Mouse (Mus musculus) kidney, adult 2 months (tissue): ENCODE data around the gene Pttg1. TPM values are rescaled to one million over a fixed set of nuclear protein-coding genes. Genes with fewer than 3 reads are reported as not detected.

ENCODE experiments used
- DNase-seq: peaks from one replicate; pipeline ENCODE4 v3.0.0; 2021
- H3K27ac ChIP-seq: fragments of 200-500 bp; 2 replicates; pipeline ENCODE4 v1.5.1; 2012; ENCODE audit warnings: low read depth, low read length, control low read depth, inconsistent platforms; ENCODE audit not compliant: insufficient read depth
- H3K27me3 ChIP-seq: fragments of 200-500 bp; replicated peaks from 2 replicates; pipeline ENCODE4 v1.6.1; 2012; ENCODE audit warnings: mild to moderate bottlenecking, moderate library complexity, low read length, inconsistent platforms; ENCODE audit not compliant: control insufficient read depth, insufficient read depth
- H3K36me3 ChIP-seq: fragments of 200-500 bp; 2 replicates; pipeline ENCODE4 v1.6.1; 2012; ENCODE audit warnings: mild to moderate bottlenecking, moderate library complexity, low read length, inconsistent platforms; ENCODE audit not compliant: control insufficient read depth, insufficient read depth
- H3K4me1 ChIP-seq: fragments of 200-500 bp; 2 replicates; pipeline ENCODE4 v1.6.1; 2011; ENCODE audit warnings: low read length; ENCODE audit not compliant: control insufficient read depth, insufficient read depth
- H3K4me3 ChIP-seq: fragments of 200-500 bp; 2 replicates; pipeline ENCODE4 v1.5.1; 2011; ENCODE audit warnings: mild to moderate bottlenecking, low read depth, low read length, control low read depth; ENCODE audit not compliant: insufficient read depth
- CTCF ChIP-seq: fragments of 200-500 bp; conservative IDR thresholded peaks from 2 replicates; pipeline ENCODE4 v1.5.1; 2011; ENCODE audit warnings: low read depth, mild to moderate bottlenecking, control low read depth, low read length, moderate library complexity, mixed read lengths; ENCODE audit not compliant: insufficient read depth, insufficient read length
- POLR2A ChIP-seq: fragments of 200-500 bp; IDR thresholded peaks from one replicate; pipeline ENCODE4 v1.6.1; 2011; ENCODE audit warnings: low read depth, low read length, control low read depth
- WGBS: fragments of 180-500 bp; shearing (Covaris S2); methylation state at CpG from one replicate; pipeline ENCODE4 v1.1.7; 2018; 5-methylcytosine and 5-hydroxymethylcytosine counted together
- polyA plus RNA-seq: library from polyadenylated mRNA; depleted of rRNA; stranded (reverse); fragments of >200 nt; gene quantifications from 2 replicates; pipeline ENCODE4 v1.2.3, GENCODE M21; 2012

Pttg1 gene
- polyA plus RNA-seq, 1 experiment = 45.4 TPM

- 6% methylated on average over 8 of the region's 8 CpGs for WGBS
- H3K4me3 ChIP-seq = peak overlapping the region; percentile 13; the same call in 1 of the 2 replicates
- H3K36me3 ChIP-seq = no peaks in the 10 kb centered on the region
- no peaks in the 10 kb centered on the region for H3K27me3 ChIP-seq
- H3K27ac ChIP-seq = no peak overlapping the region
- H3K4me1 ChIP-seq = no peaks in the 10 kb centered on the region; the same call in 1 of the 2 replicates
- no peak for DNase-seq
- TF ChIP-seq POLR2A (no peak), CTCF (no peak)
These were observed 40.3 kb downstream of the Pttg1 start for GRCm38 (mm10) chr11:43385716-43386115.

GRCm38 (mm10) chr11:43385055-43385649, 40.9 kb downstream of the Pttg1 start:
- H3K27me3 ChIP-seq = no peaks in the 10 kb centered on the region
- peak; percentile 72 for DNase-seq
- 2% methylated on average over 18 of the region's 18 CpGs for WGBS
- peak overlapping the region; percentile 48 for H3K4me3 ChIP-seq
- no peaks in the 10 kb centered on the region for H3K36me3 ChIP-seq
- H3K4me1 ChIP-seq = no peaks in the 10 kb centered on the region; the same call in 1 of the 2 replicates
- TF ChIP-seq POLR2A (no peak), CTCF (no peak)
- H3K27ac ChIP-seq = peak overlapping the region; percentile 71; the same call in 1 of the 2 replicates

GRCm38 (mm10) chr11:43383581-43383980, 42.5 kb downstream of the Pttg1 start:
- H3K4me1 ChIP-seq = no peaks in the 10 kb centered on the region; the same call in 1 of the 2 replicates
- H3K36me3 ChIP-seq = no peaks in the 10 kb centered on the region
- DNase-seq = peak; percentile 8
- 85% methylated on average over 2 of the region's 2 CpGs for WGBS
- H3K27ac ChIP-seq = no peak overlapping the region
- no peaks in the 10 kb centered on the region for H3K27me3 ChIP-seq
- no peak overlapping the region for H3K4me3 ChIP-seq
- TF ChIP-seq POLR2A = no peak
- no peak for TF ChIP-seq CTCF

GRCm38 (mm10) chr11:43380901-43381300, 45.1 kb downstream of the Pttg1 start:
- H3K27me3 ChIP-seq = no peaks in the 10 kb centered on the region
- H3K27ac ChIP-seq = no peak overlapping the region
- no peak for DNase-seq
- H3K36me3 ChIP-seq = no peaks in the 10 kb centered on the region
- no peaks in the 10 kb centered on the region; the same call in 1 of the 2 replicates for H3K4me1 ChIP-seq
- TF ChIP-seq CTCF (no peak), POLR2A (no peak)
- WGBS = 92% methylated on average over 7 of the region's 7 CpGs
- no peak overlapping the region for H3K4me3 ChIP-seq

GRCm38 (mm10) chr11:43379911-43380485, 46.1 kb downstream of the Pttg1 start:
- no peak for DNase-seq
- Histone ChIP-seq H3K27me3 (no peaks in the 10 kb centered on the region), H3K27ac (no peak overlapping the region), H3K36me3 (no peaks in the 10 kb centered on the region), H3K4me3 (no peak overlapping the region), H3K4me1 (no peaks in the 10 kb centered on the region)
- TF ChIP-seq CTCF (no peak), POLR2A (no peak)
- 84% methylated on average over 11 of the region's 11 CpGs for WGBS

GRCm38 (mm10) chr11:43379488-43379887, 46.6 kb downstream of the Pttg1 start:
- no peak overlapping the region for H3K27ac ChIP-seq
- TF ChIP-seq POLR2A = no peak
- no peak for TF ChIP-seq CTCF
- H3K36me3 ChIP-seq = no peaks in the 10 kb centered on the region
- no peak overlapping the region for H3K4me3 ChIP-seq
- no peaks in the 10 kb centered on the region for H3K4me1 ChIP-seq
- 89% methylated on average over 3 of the region's 3 CpGs for WGBS
- DNase-seq = no peak
- no peaks in the 10 kb centered on the region for H3K27me3 ChIP-seq

- Histone ChIP-seq H3K4me1 (no peaks in the 10 kb centered on the region), H3K27me3 (no peaks in the 10 kb centered on the region), H3K36me3 (no peaks in the 10 kb centered on the region), H3K4me3 (no peak overlapping the region), H3K27ac (no peak overlapping the region)
- TF ChIP-seq POLR2A (no peak), CTCF (no peak)
- DNase-seq = no peak
- 85% methylated on average over 8 of the region's 8 CpGs for WGBS
These were observed 48.8 kb downstream of the Pttg1 start for GRCm38 (mm10) chr11:43377083-43377850.
